Mouse (Mus musculus): Measurements from ENCODE around the gene 1110032A03Rik. TPM values are rescaled to one million over a fixed set of nuclear protein-coding genes. Genes with fewer than 3 reads are reported as not detected.

Gene 1110032A03Rik
- total RNA-seq (2021), result 10 to 100 TPM; 12.5 to 13.9 TPM

DNA sequence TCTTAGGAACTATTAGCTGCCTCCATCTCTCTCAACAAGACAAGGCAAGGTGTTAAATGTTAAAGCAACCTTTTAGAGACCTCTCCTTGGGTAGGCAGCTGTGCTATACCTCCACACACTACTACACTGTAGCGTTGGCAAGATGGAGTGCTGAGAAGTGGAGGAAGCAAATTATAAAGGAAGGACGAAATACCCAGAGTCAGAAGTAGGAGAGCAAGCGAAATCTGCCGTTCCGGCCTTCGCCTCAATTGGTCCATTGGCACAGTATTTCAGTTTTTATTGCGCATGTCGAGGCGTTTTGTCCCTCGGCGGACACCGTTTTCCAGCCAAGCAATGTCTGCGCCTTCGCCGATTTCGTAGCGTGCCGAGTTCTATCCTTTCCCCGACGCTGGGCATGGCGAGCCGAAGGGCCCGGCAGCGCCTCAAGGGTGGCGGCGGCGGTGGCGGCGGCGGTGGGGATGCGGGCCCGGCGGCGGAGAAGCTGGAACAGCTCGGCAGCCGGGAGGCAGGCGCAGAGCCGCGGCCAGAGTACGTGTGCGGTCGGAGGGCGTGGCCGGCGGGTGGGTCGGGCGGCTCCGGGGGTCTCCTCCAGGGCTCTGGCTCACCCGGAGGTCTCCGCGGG lies at the start of gene 1110032A03Rik, which contains the start of gene Alg9:
Gene 1110032A03Rik (minus strand): TSS at position 530 of the 622 bp plus-strand sequence.
Gene Alg9 (plus strand): TSS at position 29 of the 622 bp plus-strand sequence.
- DNase-seq, result peak; percentile 93
- intact Hi-C loops (cut with DNase I), result no loop called here

DNA sequence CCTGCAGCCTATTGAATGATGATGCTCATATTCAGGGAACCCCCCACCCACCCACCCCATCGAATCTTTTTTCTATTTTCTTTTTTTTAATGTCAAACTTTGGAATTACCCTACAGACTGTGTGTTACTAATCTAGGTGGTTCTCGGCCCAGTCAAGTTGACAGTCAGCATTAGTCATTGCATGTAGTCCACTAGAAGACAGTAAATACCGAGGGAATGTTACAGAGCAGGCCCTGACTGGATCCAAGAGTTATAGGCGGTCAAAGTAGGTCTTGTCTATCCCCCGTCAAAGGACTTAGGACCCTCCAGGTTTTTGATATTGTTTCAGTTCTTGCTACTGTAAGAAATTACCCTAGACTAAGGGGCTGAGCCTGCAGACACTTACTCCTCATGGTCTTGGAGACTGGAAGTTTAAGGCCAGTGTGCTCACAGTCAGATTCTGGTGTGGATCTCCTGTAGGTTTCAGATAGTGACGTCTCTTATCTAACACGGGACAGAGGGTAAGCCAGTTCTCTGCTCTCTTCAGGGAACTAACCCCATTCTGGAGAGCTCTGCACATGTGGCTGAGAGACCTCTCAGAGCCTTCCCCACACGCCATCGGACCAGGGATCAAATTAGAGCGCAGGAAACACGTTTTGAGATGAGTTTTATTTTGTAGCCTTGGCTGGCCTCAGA lies 48.6 kb upstream of the 1110032A03Rik start:
- no peak for DNase-seq

DNA sequence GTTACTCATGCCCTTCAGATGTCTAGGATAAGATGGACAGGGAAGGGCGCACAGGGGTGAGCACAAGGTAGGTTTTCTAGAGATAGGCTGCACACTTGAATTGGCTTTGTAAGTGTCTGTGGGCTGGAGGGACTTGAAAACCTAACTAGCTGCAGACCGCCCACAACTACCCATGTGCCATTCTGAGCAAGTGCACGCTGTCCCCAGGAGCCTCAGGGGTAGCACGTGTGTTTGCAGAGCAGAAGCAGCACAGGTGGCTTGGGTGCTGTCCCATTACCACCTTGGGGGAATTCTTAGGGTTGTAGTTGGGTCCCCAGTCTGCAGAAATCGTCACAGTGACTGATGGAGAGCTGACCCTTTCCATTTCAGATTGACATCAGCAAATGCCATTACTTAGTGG lies 46.9 kb upstream of the 1110032A03Rik start:
- DNase-seq, result no peak
- intact Hi-C loops (cut with DNase I), result no loop called here

More for the DNA sequence above, 48.6 kb upstream of the 1110032A03Rik start:
- intact Hi-C loops (cut with DNase I), result no loop called here

DNA sequence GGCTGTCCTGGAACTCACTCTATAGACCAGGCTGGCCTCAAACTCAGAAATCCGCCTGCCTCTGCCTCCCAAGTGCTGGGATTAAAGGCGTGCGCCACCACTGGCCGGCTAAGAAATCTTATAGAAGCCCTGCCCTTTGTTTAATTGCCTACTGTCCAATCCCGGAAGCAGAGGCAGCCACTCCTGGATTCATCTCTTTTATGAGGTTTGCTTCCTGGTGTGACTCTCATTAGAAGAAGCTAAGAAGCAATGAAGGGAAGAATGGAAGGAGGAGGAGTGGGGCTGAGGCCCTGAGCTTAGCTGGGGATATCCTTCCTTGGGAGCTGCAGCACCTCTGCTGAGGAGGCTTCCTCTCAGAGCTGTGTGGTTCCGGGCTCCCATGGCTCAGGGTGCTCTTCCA lies 46.3 kb upstream of the 1110032A03Rik start:
- intact Hi-C loops (cut with DNase I), result no loop called here
- no peak for DNase-seq

DNA sequence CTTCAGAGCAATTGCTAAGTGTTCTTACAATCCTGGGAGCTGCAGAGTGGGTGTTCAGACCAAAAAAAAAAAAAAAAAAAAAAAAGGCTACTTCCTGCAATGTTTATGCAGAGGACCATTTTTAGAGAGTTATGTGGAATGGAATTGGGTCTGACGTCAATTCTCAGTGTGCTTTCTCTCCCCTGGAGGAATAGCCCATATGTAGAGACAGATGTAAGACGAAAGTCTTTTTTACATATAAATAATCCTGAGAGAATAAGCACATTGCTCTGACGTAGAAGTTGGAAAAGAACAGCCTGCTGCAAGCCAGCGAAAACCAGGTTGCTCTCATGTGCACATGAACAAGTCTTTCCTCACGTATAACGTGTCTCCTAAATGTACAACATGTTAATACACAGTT lies 44.4 kb upstream of the 1110032A03Rik start:
- DNase-seq, result no peak
- intact Hi-C loops (cut with DNase I), result no loop called here

DNA sequence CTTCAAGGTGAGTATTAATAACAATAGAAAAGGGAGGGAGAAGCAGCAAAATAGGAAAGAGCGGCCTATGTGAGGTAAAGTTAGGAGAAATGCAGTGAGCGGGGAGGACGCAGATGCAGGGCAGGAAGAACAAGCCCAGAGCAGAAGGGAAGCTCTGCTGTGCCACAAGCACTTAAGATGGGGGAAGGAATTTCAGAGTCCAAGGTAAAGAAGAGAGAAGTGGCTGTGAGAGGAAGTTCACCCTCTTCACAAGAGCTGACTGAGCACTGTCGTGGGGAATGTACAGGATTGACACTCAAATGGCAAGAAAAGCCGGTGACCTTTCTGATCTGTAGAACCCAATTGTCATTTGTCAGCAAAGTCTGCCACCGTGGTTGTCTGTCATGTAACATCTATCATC lies 42.7 kb upstream of the 1110032A03Rik start:
- intact Hi-C loops (cut with DNase I), result no loop called here
- DNase-seq, result no peak

DNA sequence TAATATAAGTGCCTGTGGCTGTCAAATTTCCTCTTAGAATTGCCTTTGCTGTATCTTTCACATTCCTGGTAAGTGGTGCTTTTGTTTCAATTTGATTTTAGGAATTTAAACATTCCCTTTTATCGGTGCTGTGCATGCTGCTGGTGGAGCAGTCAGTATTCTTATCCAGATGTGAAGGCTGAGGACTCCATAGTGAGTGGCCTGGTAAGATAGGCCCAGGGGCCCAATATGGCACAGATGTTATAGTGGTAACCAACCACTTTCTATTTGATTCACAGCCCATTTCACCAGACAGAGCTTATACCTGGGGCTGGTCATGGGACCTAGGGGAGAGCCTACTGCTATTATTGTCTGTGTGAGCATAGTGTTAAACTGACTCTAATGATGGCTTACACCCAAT lies 41.2 kb upstream of the 1110032A03Rik start:
- intact Hi-C loops (cut with DNase I), result no loop called here

DNA sequence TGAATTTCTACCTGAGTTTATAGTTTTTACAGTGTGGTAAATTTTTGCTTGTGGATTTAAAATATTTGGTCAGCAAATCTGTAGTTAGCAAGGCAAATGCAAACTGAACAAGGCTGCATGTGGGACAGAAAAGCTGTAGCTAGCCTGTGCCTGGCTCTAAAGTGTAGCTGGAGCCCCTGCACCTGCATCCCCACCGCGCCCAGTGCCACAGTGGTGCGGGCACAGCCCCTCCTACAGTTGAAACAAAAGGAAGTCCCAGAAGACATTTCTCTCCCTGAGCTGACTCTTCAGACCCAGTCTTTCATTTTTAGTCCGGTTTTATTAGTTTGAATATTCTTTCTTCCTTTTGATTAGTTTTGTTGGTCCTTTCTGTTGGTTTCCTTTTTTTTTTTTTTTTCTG lies 40.3 kb upstream of the 1110032A03Rik start:
- intact Hi-C loops (cut with DNase I), result no loop called here
- DNase-seq, result no peak

More for the DNA sequence above, 41.2 kb upstream of the 1110032A03Rik start:
- DNase-seq, result no peak

DNA sequence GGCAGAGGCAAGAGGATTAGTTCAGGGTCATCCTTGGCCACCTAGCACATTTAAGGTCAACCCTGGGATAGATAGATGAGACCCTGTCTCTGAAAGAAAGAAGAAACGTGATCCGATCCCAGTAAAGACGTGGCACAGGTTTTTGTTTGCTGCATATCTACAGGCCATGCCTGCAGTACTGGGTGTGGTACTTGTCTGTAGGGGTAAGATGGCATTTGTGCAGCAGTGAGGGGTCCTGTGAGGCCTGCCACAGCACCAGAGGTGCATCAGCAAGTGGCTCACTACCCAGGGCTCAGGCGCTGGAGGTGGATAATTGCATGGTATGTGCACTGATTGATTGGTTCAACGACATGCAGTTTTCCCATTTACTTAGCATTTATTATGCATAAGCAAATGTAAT lies 38.5 kb upstream of the 1110032A03Rik start:
- intact Hi-C loops (cut with DNase I), result no loop called here
- DNase-seq, result no peak

DNA sequence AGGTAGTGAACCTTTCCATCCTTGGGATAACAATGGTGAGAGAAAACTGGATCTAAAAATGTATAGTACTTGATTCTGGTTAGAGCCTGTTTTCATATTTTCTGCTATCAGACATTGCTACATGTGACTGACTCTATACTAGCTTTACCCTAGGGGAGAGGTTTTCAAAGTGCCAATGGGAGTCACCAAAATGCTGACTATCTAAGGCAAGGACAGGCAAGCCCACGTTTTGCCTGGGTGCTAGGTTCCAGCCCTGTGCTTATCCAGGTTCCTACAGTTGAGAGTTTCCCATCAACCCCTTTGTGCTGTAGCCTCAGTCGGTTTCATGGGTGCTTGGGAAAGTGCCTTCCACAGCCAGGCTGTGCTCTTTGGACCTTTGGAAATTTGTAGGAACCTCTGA lies 36.4 kb upstream of the 1110032A03Rik start:
- DNase-seq, result no peak
- intact Hi-C loops (cut with DNase I), result no loop called here

DNA sequence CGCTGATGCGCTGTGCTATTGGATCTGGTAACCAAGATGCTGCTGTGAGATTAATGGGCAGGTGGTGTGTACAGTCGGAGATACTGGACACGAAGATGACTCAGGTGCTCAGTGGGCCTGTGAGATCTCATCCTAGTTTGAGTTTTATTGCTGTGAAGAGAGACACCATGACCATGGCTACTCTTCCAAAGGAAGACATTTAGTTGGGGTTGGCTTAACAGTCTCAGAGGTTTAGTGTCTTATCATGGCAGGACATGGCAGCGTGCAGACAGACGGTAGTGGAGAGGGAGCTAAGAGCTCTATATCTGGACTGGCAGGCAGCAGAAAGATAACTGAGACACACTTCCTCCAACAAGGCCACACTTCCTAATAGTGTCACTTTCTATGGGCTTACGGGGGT lies 35.9 kb upstream of the 1110032A03Rik start:
- intact Hi-C loops (cut with DNase I), result no loop called here
- no peak for DNase-seq

DNA sequence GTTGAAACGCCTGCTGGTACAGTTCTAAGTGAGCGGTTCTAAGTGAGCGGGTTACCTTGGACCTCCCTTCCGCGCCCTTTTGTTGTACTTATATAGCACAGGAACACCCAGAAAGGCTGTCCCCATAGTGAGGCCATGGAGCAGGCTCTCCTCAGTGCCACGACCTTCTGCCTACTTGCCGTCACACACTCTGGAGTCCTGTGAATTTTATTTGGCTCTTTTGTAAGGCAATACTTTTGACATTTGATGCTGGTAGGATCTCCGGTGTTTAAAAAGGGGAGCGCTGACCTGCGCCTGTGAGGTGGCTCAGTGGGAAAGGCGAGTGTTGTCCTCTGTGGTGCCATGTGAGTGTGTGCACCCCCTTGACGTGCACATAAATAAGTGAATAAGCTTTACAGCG lies 33.8 kb upstream of the 1110032A03Rik start:
- no peak for DNase-seq
- intact Hi-C loops (cut with DNase I), result no loop called here

DNA sequence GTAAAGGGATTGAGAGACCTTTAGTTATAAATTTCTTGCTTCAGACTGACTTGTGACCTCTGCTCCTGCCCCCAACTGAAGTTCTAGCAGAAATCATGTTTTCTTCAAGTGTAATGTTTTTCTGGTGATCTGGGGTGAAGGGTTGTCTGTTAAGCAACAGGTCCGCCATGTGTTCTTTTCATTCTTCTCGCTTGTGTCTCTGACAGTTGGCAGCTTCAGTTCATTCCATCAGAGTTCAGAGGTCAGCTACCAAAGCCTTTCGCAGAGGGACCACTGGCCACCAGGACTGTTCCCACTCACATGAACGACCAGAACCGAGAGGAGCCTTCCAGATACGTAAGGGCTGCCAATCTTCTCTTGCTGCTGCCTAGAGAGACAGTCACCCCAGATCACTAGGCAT lies 33.2 kb upstream of the 1110032A03Rik start:
- intact Hi-C loops (cut with DNase I), result no loop called here
- DNase-seq, result no peak

DNA sequence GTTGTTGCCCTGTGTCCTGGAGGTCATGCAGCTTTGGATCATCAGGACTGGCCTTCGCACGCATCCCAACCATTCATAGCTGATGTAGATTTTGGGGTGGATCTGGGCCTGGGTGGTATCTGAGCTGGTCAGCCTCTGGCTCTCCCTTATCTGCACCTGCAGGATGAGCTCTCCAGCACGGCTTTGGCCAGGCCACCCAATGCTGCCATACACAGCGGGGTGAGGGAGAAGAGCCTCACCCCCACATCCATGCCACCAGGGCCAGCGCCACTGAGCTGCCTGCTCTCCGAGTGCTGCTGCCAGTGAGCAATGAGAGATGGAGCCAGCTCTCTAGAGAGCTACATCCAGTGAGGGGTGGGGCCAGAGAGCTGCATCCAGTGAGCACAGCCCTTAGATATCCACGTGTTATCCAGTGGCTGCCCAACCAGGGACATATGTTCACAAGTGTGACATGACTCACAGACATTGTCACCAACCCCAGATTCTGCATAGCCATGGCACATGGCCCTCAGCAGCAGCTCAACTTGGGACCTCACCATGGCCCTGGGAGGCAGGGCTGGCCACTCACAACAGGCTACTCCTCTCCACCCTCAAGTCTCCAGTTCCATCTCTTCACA lies 27.8 kb upstream of the 1110032A03Rik start:
- no peak for DNase-seq
- intact Hi-C loops (cut with DNase I), result no loop called here

DNA sequence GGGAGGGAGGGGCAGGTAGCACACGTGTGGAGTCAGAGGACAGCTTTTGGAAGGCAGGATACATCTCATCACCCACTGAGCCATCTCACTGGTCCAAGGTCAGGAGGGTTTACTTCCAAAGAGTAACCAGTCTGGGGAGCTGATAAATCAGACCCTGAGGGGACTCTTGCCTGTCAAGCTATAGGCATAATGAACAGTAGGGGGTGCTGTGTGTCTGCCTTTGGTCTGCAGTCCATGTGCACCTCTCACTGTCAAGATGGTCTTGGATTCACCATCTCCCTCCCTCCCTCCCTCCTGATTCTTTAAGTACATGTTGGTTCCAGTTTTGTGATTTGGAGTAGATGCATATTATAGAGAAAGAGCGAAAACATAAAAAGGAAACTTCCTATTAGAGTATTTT lies 25.7 kb upstream of the 1110032A03Rik start:
- peak; percentile 46 to 71 for DNase-seq
- intact Hi-C loops (cut with DNase I), result loop anchor here (1.0 to 2.0 kb wide), 2 partner anchors 208 to 352 kb away; partner anchors contain the start of gene Sik2

DNA sequence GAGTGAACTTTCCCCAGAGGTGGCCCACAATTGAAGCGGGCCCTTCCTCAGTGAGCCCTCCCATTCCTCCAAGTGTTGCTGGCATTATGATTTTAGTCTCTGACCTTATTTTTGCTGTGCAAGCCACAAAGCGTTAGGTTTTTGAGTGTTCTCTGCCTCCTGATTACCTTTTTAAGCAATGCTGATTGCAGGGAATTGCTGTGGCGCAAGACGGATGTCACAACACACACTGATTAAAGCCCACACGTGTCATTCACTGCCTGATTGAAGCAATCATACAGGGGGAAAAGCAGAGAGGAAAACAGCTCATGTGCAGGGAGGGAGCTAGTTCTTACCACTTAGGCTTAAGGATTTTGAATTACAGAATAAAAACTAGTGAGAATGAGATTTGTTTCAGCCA lies 23.0 kb upstream of the 1110032A03Rik start:
- intact Hi-C loops (cut with DNase I), result no loop called here
- DNase-seq, result no peak

DNA sequence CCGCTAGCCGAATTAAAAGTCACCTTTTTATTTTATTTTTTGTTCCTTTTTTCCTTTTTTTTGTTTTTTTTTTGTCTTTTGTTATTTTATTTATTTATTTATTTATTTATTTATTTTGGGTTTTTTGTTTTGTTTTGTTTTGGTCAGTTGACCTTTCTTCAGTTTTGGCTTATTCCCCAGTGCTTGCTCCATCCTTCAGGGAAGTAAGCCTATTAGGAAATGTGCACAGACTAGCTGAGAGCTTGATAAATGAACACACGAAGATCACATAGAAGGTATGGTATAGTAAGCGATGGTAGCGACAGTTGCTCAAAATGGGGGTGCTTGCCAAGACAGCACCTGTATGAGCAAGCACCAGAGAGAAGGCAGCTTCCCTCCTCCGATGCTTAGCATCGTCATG lies 22.3 kb upstream of the 1110032A03Rik start:
- intact Hi-C loops (cut with DNase I), result no loop called here
- DNase-seq, result no peak

DNA sequence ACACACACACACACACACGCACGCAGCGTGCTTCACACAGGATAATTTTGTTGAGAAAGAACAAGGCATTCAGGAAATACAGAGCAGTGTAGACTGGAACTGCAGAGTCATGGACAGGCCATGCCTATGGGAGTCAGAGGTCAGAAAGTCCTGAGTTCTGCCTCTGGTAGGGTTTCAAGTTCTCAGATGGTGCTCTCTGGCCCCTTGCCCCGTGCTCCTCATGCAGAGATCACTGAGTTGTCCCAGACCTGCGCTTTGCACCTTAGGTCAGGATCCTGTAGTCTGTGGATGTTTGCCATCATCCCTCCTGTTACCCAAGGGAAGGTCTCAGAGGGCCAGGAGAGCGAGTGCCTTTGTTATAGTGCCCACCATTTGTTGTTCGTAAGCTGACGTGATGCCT lies 21.5 kb upstream of the 1110032A03Rik start:
- intact Hi-C loops (cut with DNase I), result no loop called here
- DNase-seq, result no peak

DNA sequence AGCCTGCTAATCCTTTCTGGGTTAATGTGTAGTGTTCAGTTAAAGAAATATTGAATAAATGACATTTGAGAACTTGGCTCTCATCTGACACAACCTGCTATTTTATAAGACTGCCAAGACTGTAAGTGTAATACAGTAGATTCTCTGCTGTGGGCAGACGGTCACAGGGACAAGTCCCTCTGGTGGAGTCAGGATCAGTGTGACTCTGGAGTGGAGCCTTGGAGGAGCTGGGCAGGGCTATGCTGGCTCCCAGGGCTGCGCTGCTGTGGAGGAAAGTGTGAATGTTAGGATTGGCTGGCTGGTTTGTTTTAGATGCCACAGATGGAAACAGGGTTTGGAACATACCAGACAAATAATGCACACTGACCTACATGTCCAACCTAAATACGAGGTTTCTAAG lies 19.9 kb upstream of the 1110032A03Rik start:
- intact Hi-C loops (cut with DNase I), result no loop called here
- no peak for DNase-seq

DNA sequence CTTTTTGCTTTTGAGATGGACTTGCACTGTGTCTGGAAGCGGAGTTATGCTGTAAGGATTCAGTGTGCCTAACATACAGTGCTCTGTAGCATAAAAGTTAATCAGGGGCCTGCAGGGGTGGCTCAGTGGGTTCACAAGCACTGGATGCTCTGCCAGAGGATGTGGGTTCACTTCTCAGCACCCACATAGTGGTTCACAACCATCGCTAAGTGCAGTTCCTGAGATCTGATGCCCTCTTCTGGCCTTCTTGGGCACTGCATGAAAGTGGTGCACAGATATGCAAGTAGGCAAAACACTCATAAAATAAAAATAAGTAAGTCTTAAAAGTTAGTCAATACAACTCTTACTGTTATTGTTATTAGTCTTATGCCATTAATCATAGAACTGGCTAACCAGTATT lies 6.8 kb upstream of the 1110032A03Rik start:
- intact Hi-C loops (cut with DNase I), result no loop called here
- DNase-seq, result peak in 1 of 2 experiments; percentile 40

DNA sequence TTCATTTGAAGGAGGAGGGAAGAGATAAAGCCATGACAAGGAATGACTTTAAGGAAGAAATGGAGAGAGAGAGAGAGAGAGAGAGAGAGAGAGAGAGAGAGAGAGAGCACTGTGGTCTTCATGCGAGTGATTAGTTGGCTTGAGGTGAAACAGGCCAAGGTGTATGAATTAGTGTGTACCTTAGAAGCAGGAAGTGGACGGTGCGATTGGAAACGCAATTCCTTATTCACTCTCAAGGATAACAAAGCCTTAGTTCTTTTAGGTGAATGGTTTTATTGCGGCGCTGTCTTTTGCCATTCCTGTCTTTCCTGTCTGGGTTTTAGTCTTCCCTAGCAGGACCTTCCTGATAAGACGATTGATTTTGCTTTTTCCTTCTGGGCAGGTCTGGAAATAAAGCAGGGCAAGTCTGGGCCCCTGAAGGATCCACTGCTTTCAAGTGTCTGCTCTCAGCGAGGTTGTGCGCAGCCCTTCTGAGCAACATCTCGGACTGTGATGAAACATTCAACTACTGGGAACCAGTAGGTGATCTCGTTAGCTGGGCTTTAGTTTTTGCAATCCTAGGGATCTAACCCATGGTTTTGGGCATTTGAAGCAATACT lies 941 bp upstream of the 1110032A03Rik start:
- intact Hi-C loops (cut with DNase I), result no loop called here
- DNase-seq, result no peak
